Mouse (Mus musculus) lung, embryonic 14.5 days (tissue): ENCODE results near the gene Recql5. TPM values are rescaled to one million over a fixed set of nuclear protein-coding genes. Genes with fewer than 3 reads are reported as not detected.

Source experiments
- ATAC-seq: fragments of 200-750 bp; cut with Nextera tagmentation; 2 replicates; pipeline ENCODE4 v1.8.0; 2017; ENCODE audit warnings: mild to moderate bottlenecking, moderate TSS enrichment, moderate library complexity; ENCODE audit not compliant: insufficient read depth
- DNase-seq: peaks from one replicate; pipeline ENCODE4 v3.0.0-alpha.2; 2015
- H3K27ac ChIP-seq: fragments of 300-500 bp; sonication (generic); 2 replicates; pipeline ENCODE4 v1.5.1; 2014; ENCODE audit warnings: low read depth, mild to moderate bottlenecking, moderate library complexity
- H3K27me3 ChIP-seq: fragments of 300-500 bp; sonication (generic); 2 replicates; pipeline ENCODE4 v1.6.1; 2014; ENCODE audit warnings: low read length, control low read depth; ENCODE audit not compliant: insufficient read depth
- H3K36me3 ChIP-seq: fragments of 300-500 bp; sonication (generic); 2 replicates; pipeline ENCODE4 v1.6.1; 2014; ENCODE audit warnings: control low read depth; ENCODE audit not compliant: insufficient read depth
- H3K4me1 ChIP-seq: fragments of 300-500 bp; sonication (generic); 2 replicates; pipeline ENCODE4 v1.6.1; 2014; ENCODE audit warnings: antibody characterized with exemption, control low read depth; ENCODE audit not compliant: insufficient read depth
- H3K4me2 ChIP-seq: fragments of 300-500 bp; sonication (generic); 2 replicates; pipeline ENCODE4 v1.6.1; 2014; ENCODE audit warnings: mild to moderate bottlenecking
- H3K4me3 ChIP-seq: fragments of 300-500 bp; sonication (generic); 2 replicates; pipeline ENCODE4 v1.5.1; 2014; ENCODE audit warnings: low read depth, low read length
- H3K9ac ChIP-seq: fragments of 300-500 bp; sonication (generic); 2 replicates; pipeline ENCODE4 v1.6.1; 2014
- H3K9me3 ChIP-seq: fragments of 300-500 bp; sonication (generic); 2 replicates; pipeline ENCODE4 v1.6.1; 2016; ENCODE audit warnings: low read depth, low read length, control low read depth
- CTCF ChIP-seq: IDR thresholded peaks from 2 replicates; pipeline ENCODE4 v1.5.1; 2016; ENCODE audit warnings: antibody characterized with exemption, low read depth
- WGBS: fragments of 180-500 bp; shearing (Covaris S2); extraction: QIAGEN DNeasy Blood & Tissue Kit; methylation state at CpG from one replicate; pipeline ENCODE4 v1.1.7; 2014; 5-methylcytosine and 5-hydroxymethylcytosine counted together
- polyA plus RNA-seq: library from polyadenylated mRNA; unstranded; fragments of >200 nt; fragmentation: Nextera tagmentation; extraction: Ambion mirVana; gene quantifications from 2 replicates; pipeline ENCODE4 v1.2.1, GENCODE M21; 2014

Gene Recql5
- polyA plus RNA-seq, 1 experiment from 2014 or later: 21.7 TPM

DNA sequence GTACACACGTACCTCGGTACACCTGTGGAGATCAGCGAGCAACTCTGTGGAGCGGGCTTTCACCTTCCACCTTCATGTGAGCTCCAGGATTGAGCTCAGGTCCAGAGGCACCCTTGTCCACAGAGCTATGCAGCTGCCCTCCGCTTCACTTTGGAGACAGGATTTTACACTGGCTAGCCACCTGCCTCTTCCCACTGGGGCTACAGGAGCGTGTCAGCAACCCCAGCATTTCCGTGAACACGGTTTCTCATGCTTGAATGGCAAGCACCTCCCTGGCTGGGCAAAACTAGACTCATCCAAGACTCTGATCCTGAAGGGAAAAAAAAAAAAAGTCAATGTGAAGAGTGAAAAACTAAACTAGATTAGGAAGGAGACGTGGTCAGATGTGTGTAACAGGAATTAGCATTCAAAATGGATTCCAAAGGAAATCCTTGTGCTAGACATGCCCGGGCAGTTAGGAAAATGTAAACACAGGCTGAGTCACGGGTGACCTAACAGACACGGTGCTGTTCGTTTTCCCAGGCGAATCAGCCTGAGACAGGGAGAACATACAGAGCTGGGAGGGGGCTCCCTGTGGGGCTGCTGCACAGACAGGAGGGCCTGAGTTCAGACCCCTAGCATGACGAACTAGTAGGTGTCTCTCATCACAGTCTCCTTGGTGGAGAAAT lies 36.9 kb upstream of the Recql5 start:
- 39% methylated on average over 15 of the region's 15 CpGs for WGBS
- Histone ChIP-seq H3K4me2 (no peak overlapping the region), H3K4me1 (peaks cover 3% of the 10 kb centered on the region; the same call in 1 of the 2 replicates), H3K9me3 (no peaks in the 10 kb centered on the region), H3K27ac (peak overlapping the region; percentile 30; the same call in 1 of the 2 replicates), H3K9ac (no peak overlapping the region), H3K4me3 (no peak overlapping the region), H3K27me3 (peaks cover 22% of the 10 kb centered on the region), H3K36me3 (peaks cover 18% of the 10 kb centered on the region)
- no peak for ATAC-seq
- TF ChIP-seq CTCF: no peak
- DNase-seq: peak; percentile 43

DNA sequence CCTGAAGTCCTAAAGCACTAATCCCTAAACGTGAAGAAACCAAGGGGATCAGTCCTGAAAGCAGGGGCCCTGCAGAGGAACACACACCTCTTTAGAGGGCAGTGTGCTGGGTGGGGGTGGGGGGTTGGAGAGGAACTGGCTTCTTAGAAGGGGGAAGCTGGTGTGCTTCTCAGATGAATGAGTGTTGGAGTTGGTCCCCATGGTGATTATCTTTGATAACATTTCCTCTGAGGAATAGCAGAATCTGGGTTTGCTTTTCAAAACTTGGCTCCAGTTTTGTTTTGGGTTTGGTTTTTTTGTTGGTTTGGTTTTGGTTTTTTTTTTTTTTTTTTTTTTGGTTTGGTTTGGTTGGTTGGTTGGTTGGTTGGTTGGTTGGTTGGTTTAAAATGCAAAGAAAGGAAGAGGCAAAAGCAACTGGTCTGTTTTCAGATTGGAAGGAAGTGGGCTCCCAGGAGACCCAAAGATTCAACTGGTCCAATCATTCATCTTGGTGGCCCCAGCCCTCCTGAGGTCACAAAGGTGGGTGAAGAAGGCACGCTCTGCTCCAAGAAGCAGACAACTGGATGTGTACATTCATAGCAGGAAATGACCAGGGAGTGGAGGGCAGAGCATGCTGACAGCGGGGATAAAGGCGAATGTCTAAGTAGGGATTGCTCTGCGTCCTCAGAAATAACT lies 35.6 kb upstream of the Recql5 start:
- H3K9me3 ChIP-seq: no peaks in the 10 kb centered on the region
- 58% methylated on average over 5 of the region's 5 CpGs for WGBS
- ATAC-seq: no peak
- no peak overlapping the region for H3K27ac ChIP-seq
- H3K9ac ChIP-seq: no peak overlapping the region
- DNase-seq: peak; percentile 48
- H3K4me1 ChIP-seq: peaks cover 3% of the 10 kb centered on the region; the same call in 1 of the 2 replicates
- peaks cover 9% of the 10 kb centered on the region for H3K27me3 ChIP-seq
- TF ChIP-seq CTCF: no peak
- H3K4me3 ChIP-seq: no peak overlapping the region
- H3K4me2 ChIP-seq: no peak overlapping the region
- peaks cover 31% of the 10 kb centered on the region for H3K36me3 ChIP-seq

DNA sequence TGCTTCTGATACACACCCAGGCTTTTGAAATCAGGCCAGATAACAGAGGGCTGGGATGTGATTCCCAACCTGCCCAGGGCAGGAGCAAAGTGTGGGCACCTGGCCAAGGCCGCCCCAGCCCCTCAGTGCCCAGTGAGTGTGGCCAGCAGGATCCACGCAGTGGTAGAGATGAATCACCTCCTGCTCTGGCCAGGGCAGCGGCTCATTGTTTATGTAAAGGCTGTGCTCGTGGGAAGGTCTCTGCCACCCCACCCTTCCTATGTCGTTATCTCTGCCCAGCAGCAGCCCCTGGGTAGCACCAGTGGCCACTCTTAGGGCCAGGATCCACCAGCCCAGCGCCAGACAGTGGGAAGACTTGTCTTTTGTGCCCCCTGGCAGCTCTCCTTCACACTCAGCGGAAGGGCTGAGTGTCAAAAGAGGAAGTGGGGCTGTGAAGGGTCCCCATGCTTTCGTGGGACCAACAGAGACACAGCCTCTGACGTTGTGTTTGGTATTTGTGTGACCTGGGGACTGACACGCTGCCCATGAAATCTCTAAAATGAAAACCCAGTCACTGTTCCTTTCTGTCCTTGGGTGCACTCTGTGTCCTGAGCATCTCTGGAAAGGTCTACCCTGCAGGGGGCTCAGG lies 31.8 kb upstream of the Recql5 start:
- Histone ChIP-seq H3K27ac (no peak overlapping the region), H3K4me1 (no peaks in the 10 kb centered on the region; the same call in 1 of the 2 replicates), H3K4me3 (no peak overlapping the region), H3K36me3 (peaks cover 69% of the 10 kb centered on the region), H3K4me2 (no peak overlapping the region), H3K9ac (no peak overlapping the region), H3K9me3 (no peaks in the 10 kb centered on the region), H3K27me3 (no peaks in the 10 kb centered on the region)
- DNase-seq (no peak), ATAC-seq (0 out of 2 replicates have a peak, but pooled peaks have one; percentile 17)
- 69% methylated on average over 10 of the region's 10 CpGs for WGBS
- no peak for TF ChIP-seq CTCF

DNA sequence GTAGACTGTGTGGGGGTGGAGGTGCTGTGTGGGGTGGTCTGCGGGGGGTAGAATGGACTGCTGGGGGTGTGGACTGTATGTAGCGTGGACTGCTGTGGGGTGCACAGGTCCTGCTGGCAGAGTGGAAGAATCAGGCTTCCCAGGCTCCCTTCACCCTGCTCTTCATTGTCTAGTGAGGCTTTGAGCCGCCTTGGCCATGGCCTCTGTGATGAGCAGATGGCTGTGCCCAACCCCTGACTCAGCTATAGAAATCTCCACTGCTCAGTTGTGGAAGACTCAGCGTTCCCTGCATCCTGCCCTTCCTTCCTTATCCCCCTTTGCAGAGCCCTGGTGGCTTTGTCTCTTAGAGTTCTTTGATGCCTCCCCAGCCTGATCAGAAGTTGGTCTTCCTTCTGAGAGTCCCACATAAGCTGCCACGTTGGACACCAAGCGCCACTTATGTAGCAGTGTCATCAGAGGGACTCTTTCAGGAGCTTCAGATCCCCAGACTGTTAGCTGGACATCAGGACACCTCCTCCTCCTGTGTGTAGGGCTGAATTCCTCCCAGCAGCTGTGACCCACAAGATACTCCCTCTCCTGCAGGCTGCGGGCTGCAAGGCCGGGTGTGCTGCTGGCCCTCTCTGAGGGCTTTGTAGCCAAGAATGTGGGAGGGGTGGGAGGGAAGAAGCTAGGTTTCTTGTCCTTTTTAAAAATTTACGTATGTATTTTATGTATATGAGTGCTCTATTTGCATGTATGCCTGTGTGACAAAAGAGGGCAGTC lies 29.6 kb upstream of the Recql5 start:
- Histone ChIP-seq H3K4me1 (no peaks in the 10 kb centered on the region), H3K36me3 (peaks cover 84% of the 10 kb centered on the region), H3K9me3 (no peaks in the 10 kb centered on the region), H3K9ac (no peak overlapping the region), H3K4me2 (no peak overlapping the region), H3K27me3 (no peaks in the 10 kb centered on the region), H3K4me3 (no peak overlapping the region), H3K27ac (no peak overlapping the region)
- ATAC-seq: no peak
- TF ChIP-seq CTCF: no peak
- 86% methylated on average over 9 of the region's 9 CpGs for WGBS
- no peak for DNase-seq

DNA sequence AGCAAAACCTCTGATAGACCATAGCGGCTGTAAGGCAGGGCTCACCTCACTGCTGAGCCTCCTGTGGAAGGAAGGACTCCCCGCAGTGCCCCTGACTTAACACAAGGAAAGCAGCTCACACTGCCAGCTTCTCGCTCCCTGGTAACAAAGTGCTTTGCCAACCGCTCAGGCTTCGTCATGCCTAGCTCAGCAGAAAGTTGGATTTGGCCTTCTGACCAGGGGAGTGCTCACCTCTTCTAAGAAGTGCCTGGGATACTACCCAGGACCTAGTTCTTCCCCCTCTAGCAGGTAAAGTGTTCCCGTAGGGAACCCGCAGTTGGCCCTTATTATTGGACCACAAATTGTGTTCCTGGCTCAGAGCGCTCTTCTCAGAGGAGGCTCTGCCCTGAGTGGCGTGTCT lies 25.7 kb upstream of the Recql5 start:
- Histone ChIP-seq H3K36me3 (peaks cover 78% of the 10 kb centered on the region), H3K9ac (no peak overlapping the region), H3K9me3 (no peaks in the 10 kb centered on the region), H3K4me2 (no peak overlapping the region), H3K4me3 (no peak overlapping the region), H3K4me1 (no peaks in the 10 kb centered on the region), H3K27ac (no peak overlapping the region), H3K27me3 (no peaks in the 10 kb centered on the region)
- WGBS: 94% methylated on average over 9 of the region's 9 CpGs
- ATAC-seq: no peak
- TF ChIP-seq CTCF: no peak
- DNase-seq: no peak

DNA sequence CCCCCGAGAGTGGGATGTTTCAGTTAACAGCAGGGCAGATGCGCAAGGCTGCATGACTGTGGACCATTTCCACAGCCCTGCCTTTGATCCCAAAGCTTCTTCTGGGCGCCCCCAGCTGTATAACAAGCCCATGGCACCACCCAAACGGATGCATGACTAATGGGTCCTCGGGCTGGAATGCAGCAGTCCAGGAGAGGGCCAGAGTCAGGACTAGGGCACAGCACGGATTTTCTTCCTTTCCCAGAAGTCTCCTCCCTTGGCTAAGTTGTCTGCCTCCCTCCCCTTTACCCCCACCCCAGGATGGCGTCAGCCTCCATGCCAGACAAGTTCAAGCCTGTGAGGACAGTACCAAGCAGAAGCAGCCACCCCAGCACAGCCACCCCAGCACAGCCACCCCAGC lies 24.7 kb upstream of the Recql5 start:
- no peak overlapping the region for H3K4me3 ChIP-seq
- ATAC-seq (no peak), DNase-seq (no peak)
- H3K9me3 ChIP-seq: no peaks in the 10 kb centered on the region
- no peaks in the 10 kb centered on the region for H3K4me1 ChIP-seq
- no peaks in the 10 kb centered on the region for H3K27me3 ChIP-seq
- WGBS: 68% methylated on average over 7 of the region's 7 CpGs
- no peak overlapping the region for H3K4me2 ChIP-seq
- no peak overlapping the region for H3K9ac ChIP-seq
- peaks cover 78% of the 10 kb centered on the region for H3K36me3 ChIP-seq
- no peak for TF ChIP-seq CTCF
- no peak overlapping the region for H3K27ac ChIP-seq
